Mouse (Mus musculus): ENCODE results near the gene 9530077C05Rik. TPM values are rescaled to one million over a fixed set of nuclear protein-coding genes. Genes with fewer than 3 reads are reported as not detected.
"Not testable (repeated sequence)": the region's sequence is repeated elsewhere in the genome, so short reads cannot be mapped to it uniquely, and the experiment has no call there.

The 9530077C05Rik gene
- polyA plus RNA-seq, 1 experiment from 2014 or later, result 2.5 TPM

- no peak for ATAC-seq (replicated peaks; ENCODE audit: low FRiP score)
- no peak for DNase-seq (ENCODE audit: low spot score)
- WGBS, result 82% methylated on average over 3 of the region's 3 CpGs
These were observed 5.9 kb upstream of the 9530077C05Rik start for GRCm38 (mm10) chr9:22405414-22405813.

GRCm38 (mm10) chr9:22407633-22408032 is 3.7 kb upstream of the 9530077C05Rik start:
- not testable (repeated sequence) for H3K27me3 ChIP-seq (replicated peaks; ENCODE audit: control insufficient read depth, insufficient read depth, low read length); H3K4me2 ChIP-seq; ATAC-seq (replicated peaks; ENCODE audit: low FRiP score); H3K9ac ChIP-seq (ENCODE audit: low read depth, low read length); H3K4me3 ChIP-seq (ENCODE audit: low read depth, low read length); DNase-seq (ENCODE audit: low spot score); H3K9me3 ChIP-seq (ENCODE audit: control insufficient read depth, low read length); H3K4me1 ChIP-seq (replicated peaks; ENCODE audit: control insufficient read depth, insufficient read depth, low read length); H3K27ac ChIP-seq (ENCODE audit: low read depth, low read length); H3K36me3 ChIP-seq (ENCODE audit: control insufficient read depth, insufficient read depth, low read length)
- 82% methylated on average over 4 of the region's 4 CpGs for WGBS

More at GRCm38 (mm10) chr9:22405414-22405813, 5.9 kb upstream of the 9530077C05Rik start:
- no peak overlapping the region for H3K4me3 ChIP-seq (ENCODE audit: low read depth, low read length)
- H3K9ac ChIP-seq (ENCODE audit: low read depth, low read length), result no peak overlapping the region
- no peaks in the 10 kb centered on the region for H3K9me3 ChIP-seq (ENCODE audit: control insufficient read depth, low read length)
- H3K36me3 ChIP-seq (ENCODE audit: control insufficient read depth, insufficient read depth, low read length), result no peaks in the 10 kb centered on the region
- H3K27me3 ChIP-seq (replicated peaks; ENCODE audit: control insufficient read depth, insufficient read depth, low read length), result no peaks in the 10 kb centered on the region
- no peak overlapping the region for H3K27ac ChIP-seq (ENCODE audit: low read depth, low read length)
- H3K4me1 ChIP-seq (replicated peaks; ENCODE audit: control insufficient read depth, insufficient read depth, low read length), result no peaks in the 10 kb centered on the region
- H3K4me2 ChIP-seq, result no peak overlapping the region

- H3K36me3 ChIP-seq (ENCODE audit: control insufficient read depth, insufficient read depth, low read length); ATAC-seq (replicated peaks; ENCODE audit: low FRiP score); H3K4me1 ChIP-seq (replicated peaks; ENCODE audit: control insufficient read depth, insufficient read depth, low read length); H3K4me2 ChIP-seq; DNase-seq (ENCODE audit: low spot score); H3K9ac ChIP-seq (ENCODE audit: low read depth, low read length); H3K9me3 ChIP-seq (ENCODE audit: control insufficient read depth, low read length); H3K4me3 ChIP-seq (ENCODE audit: low read depth, low read length); H3K27me3 ChIP-seq (replicated peaks; ENCODE audit: control insufficient read depth, insufficient read depth, low read length); H3K27ac ChIP-seq (ENCODE audit: low read depth, low read length): not testable (repeated sequence)
- 12% methylated on average over 4 of the region's 4 CpGs for WGBS
These were observed 3.0 kb upstream of the 9530077C05Rik start for GRCm38 (mm10) chr9:22408344-22408743.

- no peak overlapping the region for H3K9ac ChIP-seq (ENCODE audit: low read depth, low read length)
- WGBS, result 76% methylated on average over 7 of the region's 7 CpGs
- H3K4me1 ChIP-seq (replicated peaks; ENCODE audit: control insufficient read depth, insufficient read depth, low read length), result peaks cover 2% of the 10 kb centered on the region; the same call in 1 of the 2 replicates
- no peaks in the 10 kb centered on the region for H3K36me3 ChIP-seq (ENCODE audit: control insufficient read depth, insufficient read depth, low read length)
- no peak overlapping the region for H3K4me2 ChIP-seq
- H3K4me3 ChIP-seq (ENCODE audit: low read depth, low read length), result no peak overlapping the region
- ATAC-seq (replicated peaks; ENCODE audit: low FRiP score), result no peak
- H3K27me3 ChIP-seq (replicated peaks; ENCODE audit: control insufficient read depth, insufficient read depth, low read length), result no peaks in the 10 kb centered on the region
- DNase-seq (ENCODE audit: low spot score), result no peak
- H3K27ac ChIP-seq (ENCODE audit: low read depth, low read length), result no peak overlapping the region
- no peaks in the 10 kb centered on the region for H3K9me3 ChIP-seq (ENCODE audit: control insufficient read depth, low read length)
These were observed 1.8 kb upstream of the 9530077C05Rik start for GRCm38 (mm10) chr9:22409501-22409900.

- no peaks in the 10 kb centered on the region for H3K36me3 ChIP-seq (ENCODE audit: control insufficient read depth, insufficient read depth, low read length)
- DNase-seq (ENCODE audit: low spot score), result no peak
- no peaks in the 10 kb centered on the region for H3K27me3 ChIP-seq (replicated peaks; ENCODE audit: control insufficient read depth, insufficient read depth, low read length)
- WGBS, result 52% methylated on average over 3 of the region's 3 CpGs
- no peaks in the 10 kb centered on the region for H3K9me3 ChIP-seq (ENCODE audit: control insufficient read depth, low read length)
- H3K27ac ChIP-seq (ENCODE audit: low read depth, low read length), result no peak overlapping the region
- H3K4me1 ChIP-seq (replicated peaks; ENCODE audit: control insufficient read depth, insufficient read depth, low read length), result peaks cover 2% of the 10 kb centered on the region; the same call in 1 of the 2 replicates
- no peak overlapping the region for H3K4me3 ChIP-seq (ENCODE audit: low read depth, low read length)
- H3K4me2 ChIP-seq, result no peak overlapping the region
- H3K9ac ChIP-seq (ENCODE audit: low read depth, low read length), result no peak overlapping the region
- ATAC-seq (replicated peaks; ENCODE audit: low FRiP score), result no peak
These were observed 4.9 kb downstream of the 9530077C05Rik start for GRCm38 (mm10) chr9:22416187-22416586.

- DNase-seq (ENCODE audit: low spot score), result no peak
- Histone ChIP-seq H3K36me3 (ENCODE audit: control insufficient read depth, insufficient read depth, low read length) (no peaks in the 10 kb centered on the region), H3K9ac (ENCODE audit: low read depth, low read length) (no peak overlapping the region), H3K4me1 (replicated peaks; ENCODE audit: control insufficient read depth, insufficient read depth, low read length) (no peaks in the 10 kb centered on the region), H3K4me3 (ENCODE audit: low read depth, low read length) (no peak overlapping the region), H3K27ac (ENCODE audit: low read depth, low read length) (no peak overlapping the region), H3K27me3 (replicated peaks; ENCODE audit: control insufficient read depth, insufficient read depth, low read length) (no peaks in the 10 kb centered on the region), H3K9me3 (ENCODE audit: control insufficient read depth, low read length) (no peaks in the 10 kb centered on the region), H3K4me2 (no peak overlapping the region)
- 53% methylated on average over 6 of the region's 6 CpGs for WGBS
- no peak for ATAC-seq (replicated peaks; ENCODE audit: low FRiP score)
These were observed 6.2 kb downstream of the 9530077C05Rik start for GRCm38 (mm10) chr9:22417547-22417946.

- Histone ChIP-seq H3K27me3 (replicated peaks; ENCODE audit: control insufficient read depth, insufficient read depth, low read length) (no peaks in the 10 kb centered on the region), H3K4me1 (replicated peaks; ENCODE audit: control insufficient read depth, insufficient read depth, low read length) (0 out of 2 replicates have a peak, but pooled peaks cover 5% of the 10 kb centered on the region), H3K36me3 (ENCODE audit: control insufficient read depth, insufficient read depth, low read length) (no peaks in the 10 kb centered on the region), H3K9ac (ENCODE audit: low read depth, low read length) (no peak overlapping the region), H3K27ac (ENCODE audit: low read depth, low read length) (no peak overlapping the region), H3K4me3 (ENCODE audit: low read depth, low read length) (no peak overlapping the region), H3K9me3 (ENCODE audit: control insufficient read depth, low read length) (no peaks in the 10 kb centered on the region), H3K4me2 (no peak overlapping the region)
- ATAC-seq (replicated peaks; ENCODE audit: low FRiP score), result 0 out of 2 replicates have a peak, but pooled peaks have one; percentile 49
- 73% methylated on average over 3 of the region's 3 CpGs for WGBS
- no peak for DNase-seq (ENCODE audit: low spot score)
These were observed 8.6 kb downstream of the 9530077C05Rik start for GRCm38 (mm10) chr9:22419877-22420276.

GRCm38 (mm10) chr9:22420491-22420890 is 9.2 kb downstream of the 9530077C05Rik start:
- H3K9ac ChIP-seq (ENCODE audit: low read depth, low read length), result no peak overlapping the region
- H3K9me3 ChIP-seq (ENCODE audit: control insufficient read depth, low read length), result no peaks in the 10 kb centered on the region
- no peak overlapping the region for H3K4me3 ChIP-seq (ENCODE audit: low read depth, low read length)
- ATAC-seq (replicated peaks; ENCODE audit: low FRiP score) (no peak), DNase-seq (ENCODE audit: low spot score) (no peak)
- H3K36me3 ChIP-seq (ENCODE audit: control insufficient read depth, insufficient read depth, low read length), result no peaks in the 10 kb centered on the region
- no peaks in the 10 kb centered on the region for H3K27me3 ChIP-seq (replicated peaks; ENCODE audit: control insufficient read depth, insufficient read depth, low read length)
- H3K4me2 ChIP-seq, result no peak overlapping the region
- H3K27ac ChIP-seq (ENCODE audit: low read depth, low read length), result no peak overlapping the region
- 59% methylated on average over 7 of the region's 7 CpGs for WGBS
- 0 out of 2 replicates have a peak, but pooled peaks cover 5% of the 10 kb centered on the region for H3K4me1 ChIP-seq (replicated peaks; ENCODE audit: control insufficient read depth, insufficient read depth, low read length)

GRCm38 (mm10) chr9:22422559-22422958 is 11.2 kb downstream of the 9530077C05Rik start:
- Histone ChIP-seq H3K9me3 (ENCODE audit: control insufficient read depth, low read length) (no peaks in the 10 kb centered on the region), H3K27ac (ENCODE audit: low read depth, low read length) (no peak overlapping the region), H3K36me3 (ENCODE audit: control insufficient read depth, insufficient read depth, low read length) (no peaks in the 10 kb centered on the region), H3K4me1 (replicated peaks; ENCODE audit: control insufficient read depth, insufficient read depth, low read length) (0 out of 2 replicates have a peak, but pooled peaks cover 5% of the 10 kb centered on the region), H3K4me2 (no peak overlapping the region), H3K4me3 (ENCODE audit: low read depth, low read length) (no peak overlapping the region), H3K27me3 (replicated peaks; ENCODE audit: control insufficient read depth, insufficient read depth, low read length) (no peaks in the 10 kb centered on the region), H3K9ac (ENCODE audit: low read depth, low read length) (no peak overlapping the region)
- DNase-seq (ENCODE audit: low spot score) (no peak), ATAC-seq (replicated peaks; ENCODE audit: low FRiP score) (no peak)
- 59% methylated on average over 1 of the region's 1 CpGs for WGBS

Measured in liver, embryonic 11.5 days (tissue).